ENCODE assay signal across 9 mouse cellular contexts in genomic region chr6:66533241-66533640, GRCm38 (mm10). TPM values are rescaled to one million over a fixed set of nuclear protein-coding genes. Genes with fewer than 3 reads are reported as not detected.
DNase-seq lines count a peak whose midpoint lies in the region; ATAC-seq and TF ChIP-seq lines count a peak whose summit lies in the region.
"Had no signal": no experiment of that assay in that cellular context is flagged by ENCODE, and none has a peak within 500 bp of the region (broad histone marks: within the 10 kb centered on the region; RNA-seq: fewer than 3 reads in every experiment).

No protein-coding gene starts in this region.

- intact Hi-C loops in heart, postnatal 10 days (cut with DNase I), result loop anchor here (2.0 to 10.0 kb wide), 5 partner anchors 622 to 1406 kb away; partner anchors contain the start of gene Tnip3

- TF ChIP-seq CTCF in brain, embryonic 14.5 days (IDR thresholded peaks at IDR 0.05; ENCODE audit: borderline replicate concordance, extremely low read depth, insufficient read depth, insufficient read length), result peak; percentile 27

- H3K9me3 ChIP-seq in hindbrain, embryonic 13.5 days, result no peaks in the 10 kb centered on the region
- H3K9me3 ChIP-seq: embryonic facial prominence, embryonic 12.5 days had no signal

- peak; percentile 24 to 63 for DNase-seq in heart, postnatal 10 days
- no peak for DNase-seq in heart, adult 11 months
- peak; percentile 24 for DNase-seq in right cerebral cortex, adult 18-20 months
- no peak for DNase-seq in right cerebral cortex, postnatal 4 days
- peak; percentile 84 for DNase-seq in brain, embryonic 14.5 days (ENCODE audit: low read depth)
- peak; percentile 68 for DNase-seq in lung, postnatal 36 days
- no peak for DNase-seq in frontal cortex, postnatal 10 days (ENCODE audit: low spot score in 2 of 2)

- no peak overlapping the region for H3K9ac ChIP-seq in hindbrain, embryonic 13.5 days
- H3K9ac ChIP-seq: embryonic facial prominence, embryonic 12.5 days had no signal

- no peak overlapping the region for H3K4me3 ChIP-seq in hindbrain, embryonic 13.5 days
- H3K4me3 ChIP-seq: embryonic facial prominence, embryonic 12.5 days had no signal

- peaks cover 14% of the 10 kb centered on the region for H3K4me1 ChIP-seq in hindbrain, embryonic 13.5 days (replicated peaks)

- TF ChIP-seq POLR2A in brain, embryonic 14.5 days (IDR thresholded peaks at IDR 0.05; ENCODE audit: borderline replicate concordance, extremely low read depth, insufficient read depth, insufficient read length, poor library complexity, severe bottlenecking), result no peak

- no peaks in the 10 kb centered on the region for H3K27me3 ChIP-seq in hindbrain, embryonic 13.5 days
- H3K27me3 ChIP-seq: embryonic facial prominence, embryonic 12.5 days had no signal

- H3K36me3 ChIP-seq in hindbrain, embryonic 13.5 days, result no peaks in the 10 kb centered on the region
- H3K36me3 ChIP-seq: embryonic facial prominence, embryonic 12.5 days had no signal

- H3K4me2 ChIP-seq in hindbrain, embryonic 13.5 days, result no peak overlapping the region
- H3K4me2 ChIP-seq: embryonic facial prominence, embryonic 12.5 days had no signal

- no peak overlapping the region for H3K27ac ChIP-seq in hindbrain, embryonic 13.5 days
- H3K27ac ChIP-seq: embryonic facial prominence, embryonic 12.5 days had no signal

- WGBS in hindbrain, embryonic 13.5 days, result 30% methylated on average over 3 of the region's 3 CpGs

- ATAC-seq in hindbrain, embryonic 13.5 days (ENCODE audit: low FRiP score), result no peak

RNA-seq across cellular contexts. Expression of gene Mad2l1, which starts 1.9 kb away (rescaled TPM):
- total RNA-seq in heart, postnatal 10 days (2021), result 10 to 100 TPM; 15.2 to 16.6 TPM
- 24.3 and 40.0 TPM in 2 replicates for polyA plus RNA-seq in brain, embryonic 14.5 days (2012; rRNA removed)
- 25.5 and 27.3 TPM in 2 replicates for polyA plus RNA-seq in hindbrain, embryonic 13.5 days (2015; fragmentation: Nextera tagmentation; extraction: Ambion mirVana)

RNA-seq across cellular contexts. Expression of gene Vmn1r32, which starts 26.7 kb away (rescaled TPM):
- not detected for total RNA-seq in heart, postnatal 10 days (2021)
- polyA plus RNA-seq in brain, embryonic 14.5 days (2012; rRNA removed), result not detected in 2 replicates
- 0.06 and 0.08 TPM in 2 replicates for polyA plus RNA-seq in hindbrain, embryonic 13.5 days (2015; fragmentation: Nextera tagmentation; extraction: Ambion mirVana)
- polyA plus RNA-seq: embryonic facial prominence, embryonic 12.5 days had no signal

Comparison
In these comparisons a context has a peak if more than half of its experiments do, and no peak if none do; other contexts are left out.
1. DNase-seq: peak in heart, postnatal 10 days (2 of 2), right cerebral cortex, adult 18-20 months (single experiment), brain, embryonic 14.5 days (single experiment) and lung, postnatal 36 days (single experiment); none in heart, adult 11 months (single experiment), right cerebral cortex, postnatal 4 days (single experiment) and frontal cortex, postnatal 10 days (0 of 2).